Mouse (Mus musculus) embryonic facial prominence, embryonic 14.5 days (tissue): ENCODE data around the gene Vars. TPM values are rescaled to one million over a fixed set of nuclear protein-coding genes. Genes with fewer than 3 reads are reported as not detected.
"Not testable (repeated sequence)": the region's sequence is repeated elsewhere in the genome, so short reads cannot be mapped to it uniquely, and the experiment has no call there.

ENCODE experiments used
- ATAC-seq: fragments of 200-750 bp; cut with Nextera tagmentation; 2 replicates; pipeline ENCODE4 v1.8.0; 2017; ENCODE audit warnings: low read depth, moderate number of reproducible peaks, moderate TSS enrichment
- DNase-seq: peaks from one replicate; pipeline ENCODE4 v3.0.0-alpha.2; 2015; ENCODE audit warnings: low spot score
- H3K27ac ChIP-seq: fragments of 300-500 bp; sonication (generic); replicated peaks from 2 replicates; pipeline ENCODE4 v1.5.1; 2014; ENCODE audit warnings: low read depth, mild to moderate bottlenecking, low read length, moderate library complexity
- H3K27me3 ChIP-seq: fragments of 300-500 bp; sonication (generic); replicated peaks from 2 replicates; pipeline ENCODE4 v1.6.1; 2014; ENCODE audit warnings: low read length; ENCODE audit not compliant: control insufficient read depth, insufficient read depth
- H3K36me3 ChIP-seq: fragments of 300-500 bp; sonication (generic); 2 replicates; pipeline ENCODE4 v1.6.1; 2014; ENCODE audit warnings: low read length, mixed read lengths; ENCODE audit not compliant: control insufficient read depth, insufficient read depth
- H3K4me1 ChIP-seq: fragments of 300-500 bp; sonication (generic); 2 replicates; pipeline ENCODE4 v1.6.1; 2014; ENCODE audit warnings: antibody characterized with exemption, low read length; ENCODE audit not compliant: control insufficient read depth, insufficient read depth
- H3K4me2 ChIP-seq: fragments of 300-500 bp; sonication (generic); 2 replicates; pipeline ENCODE4 v1.6.1; 2014; ENCODE audit warnings: low read depth, mild to moderate bottlenecking, low read length, moderate library complexity, mixed read lengths
- H3K4me3 ChIP-seq: fragments of 300-500 bp; sonication (generic); 2 replicates; pipeline ENCODE4 v1.5.1; 2014; ENCODE audit warnings: low read depth, mild to moderate bottlenecking, low read length
- H3K9ac ChIP-seq: fragments of 300-500 bp; sonication (generic); 2 replicates; pipeline ENCODE4 v1.6.1; 2014; ENCODE audit warnings: low read depth, mild to moderate bottlenecking, low read length, moderate library complexity, mixed read lengths
- H3K9me3 ChIP-seq: fragments of 300-500 bp; sonication (generic); 2 replicates; pipeline ENCODE4 v1.6.1; 2016; ENCODE audit warnings: low read length; ENCODE audit not compliant: control insufficient read depth
- WGBS: fragments of 180-500 bp; shearing (Covaris S2); extraction: QIAGEN DNeasy Blood & Tissue Kit; methylation state at CpG from one replicate; pipeline ENCODE4 v1.1.7; 2014; 5-methylcytosine and 5-hydroxymethylcytosine counted together
- polyA plus RNA-seq: library from polyadenylated mRNA; unstranded; fragments of >200 nt; fragmentation: Nextera tagmentation; extraction: Ambion mirVana; gene quantifications from 2 replicates; pipeline ENCODE4 v1.2.1, GENCODE M21; 2014

Gene Vars
- polyA plus RNA-seq, 1 experiment from 2014 or later, result 80.3 TPM

- Histone ChIP-seq H3K4me3 (no peak overlapping the region), H3K9me3 (no peaks in the 10 kb centered on the region), H3K27ac (no peak overlapping the region), H3K27me3 (no peaks in the 10 kb centered on the region), H3K4me2 (no peak overlapping the region), H3K36me3 (no peaks in the 10 kb centered on the region), H3K9ac (no peak overlapping the region; the same call in 1 of the 2 replicates), H3K4me1 (peaks cover 4% of the 10 kb centered on the region)
- DNase-seq (no peak), ATAC-seq (no peak)
- 36% methylated on average over 18 of the region's 19 CpGs for WGBS
Measured at GRCm38 (mm10) chr17:35029691-35030532, 29.1 kb downstream of the Vars start.

- Histone ChIP-seq H3K4me2 (no peak overlapping the region), H3K36me3 (no peaks in the 10 kb centered on the region), H3K9me3 (no peaks in the 10 kb centered on the region), H3K4me3 (no peak overlapping the region), H3K4me1 (peaks cover under 1% of the 10 kb centered on the region), H3K27ac (no peak overlapping the region), H3K9ac (no peak overlapping the region), H3K27me3 (no peaks in the 10 kb centered on the region)
- whole genome bisulfite sequencing, result 90% methylated on average over 11 of the region's 11 CpGs
- ATAC-seq (no peak), DNase-seq (no peak)
Measured at GRCm38 (mm10) chr17:35031272-35031671, 30.5 kb downstream of the Vars start.

DNA sequence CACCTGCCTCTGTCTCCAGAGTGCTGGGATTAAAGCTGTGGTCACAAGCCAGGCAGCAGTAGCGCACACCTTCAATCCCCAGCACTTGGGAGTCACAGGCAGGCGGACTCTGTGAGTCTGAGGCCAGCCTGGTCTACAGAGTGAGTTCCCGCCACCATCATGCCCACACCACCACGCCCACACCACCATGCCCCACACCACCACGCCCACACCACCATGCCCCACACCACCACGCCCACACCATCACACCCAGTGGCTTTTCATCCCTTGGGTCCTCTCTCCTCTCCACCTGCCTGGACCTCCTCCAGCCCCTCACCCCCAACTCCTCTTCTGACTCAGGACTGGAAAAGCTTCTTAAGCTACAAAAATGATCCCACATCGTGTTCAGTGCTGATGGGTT lies 31.1 kb downstream of the Vars start:
- DNase-seq (no peak), ATAC-seq (no peak)
- Histone ChIP-seq H3K4me1 (no peaks in the 10 kb centered on the region; the same call in 1 of the 2 replicates), H3K36me3 (no peaks in the 10 kb centered on the region), H3K27me3 (no peaks in the 10 kb centered on the region), H3K4me3 (no peak overlapping the region), H3K4me2 (no peak overlapping the region), H3K9ac (no peak overlapping the region), H3K9me3 (no peaks in the 10 kb centered on the region), H3K27ac (no peak overlapping the region)
- WGBS, result 88% methylated on average over 7 of the region's 7 CpGs

DNA sequence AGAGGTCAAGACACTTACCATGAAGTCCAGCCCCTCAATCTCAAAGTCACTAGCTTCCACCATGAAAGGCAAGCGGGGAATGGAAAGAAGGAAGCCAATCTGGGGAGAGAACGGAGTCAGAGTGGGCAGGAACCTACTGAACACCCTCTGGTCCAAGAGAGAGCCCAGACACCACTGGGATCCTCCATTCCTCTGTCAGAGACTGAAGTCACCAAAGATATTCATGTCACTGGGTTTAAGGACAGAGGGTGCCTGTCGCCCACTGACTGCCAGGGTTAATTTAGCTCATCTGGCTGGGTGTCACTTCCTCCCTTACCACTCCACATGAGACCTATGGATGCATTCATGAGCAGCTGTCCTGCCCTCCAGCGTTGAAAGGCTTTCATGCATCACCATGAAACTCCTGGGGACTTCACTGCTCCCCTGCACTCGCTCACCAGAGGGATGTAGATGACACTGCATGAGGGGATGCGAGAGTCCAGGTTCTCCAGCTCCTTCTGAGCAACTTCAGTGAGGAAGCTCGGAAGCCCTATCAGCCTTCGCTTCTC lies 31.6 kb downstream of the Vars start:
- DNase-seq, result no peak
- 79% methylated on average over 8 of the region's 8 CpGs for WGBS
- H3K27ac ChIP-seq, result no peak overlapping the region

GRCm38 (mm10) chr17:35033703-35034102 lies 32.9 kb downstream of the Vars start:
- ATAC-seq, DNase-seq, H3K36me3 ChIP-seq, H3K9ac ChIP-seq, H3K4me2 ChIP-seq, H3K9me3 ChIP-seq, H3K4me3 ChIP-seq, H3K4me1 ChIP-seq, H3K27ac ChIP-seq, H3K27me3 ChIP-seq: not testable (repeated sequence)
- WGBS, result 75% methylated on average over 1 of the region's 1 CpGs

More for the DNA sequence above, 31.6 kb downstream of the Vars start:
- Histone ChIP-seq H3K9me3 (no peaks in the 10 kb centered on the region), H3K4me1 (no peaks in the 10 kb centered on the region; the same call in 1 of the 2 replicates), H3K4me2 (no peak overlapping the region), H3K36me3 (no peaks in the 10 kb centered on the region), H3K9ac (no peak overlapping the region), H3K4me3 (no peak overlapping the region), H3K27me3 (no peaks in the 10 kb centered on the region)
- ATAC-seq, result no peak

- H3K4me2 ChIP-seq, result no peak overlapping the region
- no peak for DNase-seq
- H3K9me3 ChIP-seq, result no peaks in the 10 kb centered on the region
- no peak for ATAC-seq
- H3K36me3 ChIP-seq, result no peaks in the 10 kb centered on the region
- WGBS, result 69% methylated on average over 6 of the region's 6 CpGs
- H3K9ac ChIP-seq, result no peak overlapping the region; the same call in 1 of the 2 replicates
- no peak overlapping the region for H3K27ac ChIP-seq
- no peaks in the 10 kb centered on the region for H3K27me3 ChIP-seq
- H3K4me3 ChIP-seq, result no peak overlapping the region
- H3K4me1 ChIP-seq, result no peaks in the 10 kb centered on the region
Measured at GRCm38 (mm10) chr17:35034896-35035295, 34.1 kb downstream of the Vars start.

DNA sequence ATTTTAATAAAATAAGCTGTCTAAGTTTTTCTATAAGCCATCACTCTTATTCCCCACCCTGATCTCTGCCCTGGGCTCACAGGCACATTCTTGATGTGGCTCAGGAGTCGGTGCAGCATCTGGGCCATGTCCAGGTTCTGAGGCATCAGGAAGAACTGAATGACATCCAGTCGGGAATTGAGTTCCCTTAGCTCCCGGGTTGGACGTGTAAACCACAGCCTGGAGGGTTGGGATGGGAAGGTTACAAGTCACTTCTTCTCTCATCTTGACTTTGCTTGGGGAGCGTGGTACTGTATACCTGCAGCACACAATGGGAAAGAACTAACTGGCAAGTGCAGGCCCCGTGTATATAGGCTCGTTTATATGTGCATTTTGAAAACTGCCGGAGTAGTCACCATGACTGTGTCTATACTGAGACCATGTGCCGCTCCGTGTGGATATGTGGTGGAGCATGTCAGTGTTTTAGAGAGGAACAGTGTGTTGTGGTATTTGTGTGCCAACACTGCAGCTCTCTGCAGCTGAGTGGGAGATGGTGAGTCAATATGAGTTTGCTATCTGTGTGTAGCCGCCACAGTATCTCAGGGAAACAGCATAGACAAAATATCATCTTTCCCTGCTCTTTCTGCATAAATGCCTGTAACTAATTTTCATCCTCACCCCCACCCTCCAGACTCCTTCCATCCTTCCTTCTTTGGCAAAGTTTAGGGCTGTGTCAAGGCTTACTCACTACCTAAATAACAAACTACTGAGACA lies 38.5 kb downstream of the Vars start:
- 81% methylated on average over 11 of the region's 11 CpGs for WGBS
- Histone ChIP-seq H3K4me2 (no peak overlapping the region), H3K36me3 (no peaks in the 10 kb centered on the region), H3K4me3 (no peak overlapping the region), H3K27ac (no peak overlapping the region), H3K27me3 (no peaks in the 10 kb centered on the region), H3K9me3 (no peaks in the 10 kb centered on the region), H3K4me1 (no peaks in the 10 kb centered on the region), H3K9ac (no peak overlapping the region)
- no peak for ATAC-seq
- DNase-seq, result no peak

GRCm38 (mm10) chr17:35043794-35044193 lies 43.0 kb downstream of the Vars start:
- Histone ChIP-seq H3K4me2 (no peak overlapping the region), H3K27ac (no peak overlapping the region), H3K4me1 (peaks cover 33% of the 10 kb centered on the region), H3K27me3 (no peaks in the 10 kb centered on the region), H3K4me3 (no peak overlapping the region), H3K36me3 (no peaks in the 10 kb centered on the region), H3K9ac (no peak overlapping the region), H3K9me3 (no peaks in the 10 kb centered on the region)
- WGBS, result 84% methylated on average over 4 of the region's 4 CpGs
- DNase-seq (no peak), ATAC-seq (no peak)
